Mouse (Mus musculus) thymus, postnatal 14 days (tissue): ENCODE data around the gene Cry2.
"Not testable (repeated sequence)": the region's sequence is repeated elsewhere in the genome, so short reads cannot be mapped to it uniquely, and the experiment has no call there.

ENCODE experiments used
- DNase-seq: peaks from one replicate; pipeline ENCODE4 v3.0.0; 2021

Gene Cry2

DNA sequence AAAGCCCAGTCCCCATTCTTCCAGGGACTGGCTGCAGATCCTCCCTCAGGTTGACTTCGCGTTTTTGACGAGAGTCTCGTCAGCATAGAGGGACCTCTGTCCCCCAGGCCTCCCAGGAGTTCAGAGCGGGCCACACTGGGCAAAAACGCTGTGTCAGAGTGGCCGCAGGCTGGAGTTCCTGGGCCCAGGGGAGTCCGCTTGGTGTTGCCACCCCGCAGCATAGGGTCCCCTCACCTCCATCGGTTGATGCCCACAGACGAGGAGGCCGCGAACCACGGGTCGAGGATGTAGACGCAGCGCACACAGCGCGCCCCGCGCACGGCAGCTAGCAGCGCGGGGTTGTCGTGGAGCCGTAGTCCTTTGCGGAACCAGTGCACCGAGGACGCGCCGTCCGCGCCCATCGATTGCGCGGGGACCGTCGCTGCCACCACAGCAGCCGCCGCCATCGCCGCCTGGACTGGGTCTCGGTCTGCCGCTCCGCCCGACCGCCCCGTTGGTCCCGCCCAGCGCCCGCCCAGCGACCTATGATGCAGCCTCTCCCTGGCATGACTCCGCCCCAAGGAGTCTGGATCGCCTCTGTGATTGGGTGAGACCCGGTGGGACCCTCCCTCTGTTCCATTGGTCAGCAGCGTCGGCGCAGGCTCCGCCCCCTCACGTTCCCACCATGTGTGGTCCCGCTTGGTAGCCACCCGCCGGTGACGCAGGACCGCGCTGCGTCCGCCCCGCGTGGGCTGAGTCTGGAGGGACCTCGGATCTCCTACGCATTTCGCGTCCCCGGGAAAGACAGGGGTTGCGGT lies at the start of gene Cry2:
TSS of gene Cry2 (minus strand) at position 466 of the 797 bp plus-strand sequence.
- DNase-seq, result peak; percentile 98

GRCm38 (mm10) chr2:92483505-92483904 lies 49.7 kb upstream of the Cry2 start:
- no peak for DNase-seq

DNA sequence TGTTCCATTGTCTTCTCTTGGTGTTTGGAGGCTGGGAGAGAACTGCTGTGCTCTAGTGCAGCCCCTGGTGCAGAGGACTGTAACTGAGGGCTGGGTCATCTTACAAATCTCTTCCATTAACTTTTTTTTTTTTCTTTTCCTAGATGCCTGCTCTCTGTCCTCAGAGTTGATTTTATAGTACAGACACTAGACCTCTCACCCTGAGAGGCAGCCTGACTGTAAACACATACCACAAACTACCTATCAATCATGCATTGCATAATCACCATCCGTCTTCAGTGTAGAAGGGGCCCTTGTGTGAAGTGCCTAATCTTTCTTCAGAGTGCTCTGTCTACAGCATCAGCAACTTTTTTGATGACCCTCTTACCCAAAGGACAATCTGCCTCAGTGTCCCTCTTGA lies 48.7 kb upstream of the Cry2 start:
- DNase-seq, result no peak

DNA sequence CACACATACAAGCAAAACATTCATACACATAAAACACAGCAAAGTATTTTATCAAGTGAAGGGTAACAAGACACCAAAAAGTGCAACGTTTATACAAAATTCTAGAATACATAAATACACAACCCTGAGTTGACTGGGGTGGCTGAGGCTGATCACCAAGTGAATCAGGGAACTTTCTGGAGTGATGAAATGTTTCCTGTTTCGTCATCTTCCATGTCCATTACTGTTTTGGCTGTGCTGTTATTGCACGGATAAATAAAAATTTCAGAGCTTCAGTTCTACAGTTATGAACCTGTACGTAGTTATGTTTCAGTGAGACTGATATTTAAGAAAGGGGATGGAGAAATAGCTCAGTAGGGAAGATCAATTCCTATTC lies 44.5 kb upstream of the Cry2 start:
- DNase-seq, result no peak

- no peak for DNase-seq
Measured at GRCm38 (mm10) chr2:92477672-92478312, 43.9 kb upstream of the Cry2 start.

GRCm38 (mm10) chr2:92476580-92476979 lies 42.7 kb upstream of the Cry2 start:
- not testable (repeated sequence) for DNase-seq

DNA sequence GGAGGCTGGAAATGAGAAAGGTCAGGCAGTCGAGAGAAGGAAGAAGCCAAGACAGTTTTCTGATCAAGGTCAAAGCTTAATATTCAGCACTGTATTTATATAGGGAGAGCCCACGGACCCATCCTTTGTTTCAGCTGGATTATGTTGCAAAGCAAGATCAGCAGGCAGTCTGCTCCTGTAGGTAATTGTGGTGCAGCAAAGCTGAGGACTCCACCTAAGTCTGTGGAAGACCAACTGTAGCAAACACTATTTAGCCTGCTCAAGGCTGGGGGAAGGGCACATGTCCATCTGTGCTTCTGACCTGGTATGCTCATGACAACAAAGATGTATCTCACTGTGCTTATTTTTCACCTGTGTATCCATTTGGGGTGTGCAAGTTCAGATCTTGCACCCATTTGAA lies 41.9 kb upstream of the Cry2 start:
- no peak for DNase-seq

DNA sequence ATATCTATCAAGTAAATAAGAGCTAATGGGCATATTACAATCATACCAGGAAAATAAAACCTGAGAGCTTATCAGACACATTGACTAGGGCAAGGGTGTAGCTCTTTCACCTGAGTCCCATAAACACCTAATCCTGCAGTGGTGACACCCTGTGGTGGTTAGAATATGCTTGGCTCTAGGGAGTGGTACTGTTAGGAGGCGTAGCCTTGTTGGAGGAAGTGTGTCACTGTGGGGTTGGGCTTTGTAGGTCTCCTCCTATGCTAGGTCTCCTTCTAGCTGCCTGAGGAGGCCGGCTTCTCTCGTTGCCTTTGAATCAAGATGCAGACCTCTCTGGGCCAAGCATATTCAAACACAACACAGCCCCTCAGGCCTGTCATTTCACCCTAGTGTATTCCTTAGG lies 41.1 kb upstream of the Cry2 start:
- no peak for DNase-seq

GRCm38 (mm10) chr2:92471886-92472670 lies 38.2 kb upstream of the Cry2 start:
- DNase-seq, result peak; percentile 64

GRCm38 (mm10) chr2:92464690-92465089 lies 30.8 kb upstream of the Cry2 start:
- peak; percentile 31 for DNase-seq

DNA sequence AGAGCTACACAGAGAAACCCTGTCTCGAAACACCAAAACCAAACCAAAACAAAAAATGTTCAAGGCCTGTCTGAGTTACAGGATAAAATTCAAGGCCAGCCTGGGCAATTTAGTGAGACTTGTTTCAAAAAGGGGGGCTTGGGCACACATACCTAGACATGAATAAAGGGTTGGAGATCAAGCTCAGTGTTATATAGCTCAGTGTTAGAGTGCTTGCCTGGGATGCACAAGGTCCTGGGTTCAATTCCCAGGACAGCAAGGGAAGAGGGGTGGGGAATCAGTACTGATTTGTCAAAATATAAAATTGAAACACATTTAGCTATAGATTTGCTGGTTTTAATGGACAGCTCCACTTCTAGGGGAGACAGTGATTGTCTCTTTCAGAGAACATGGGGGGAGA lies 27.4 kb upstream of the Cry2 start:
- DNase-seq, result no peak

GRCm38 (mm10) chr2:92459921-92460707 lies 26.3 kb upstream of the Cry2 start, which contains the start of gene Slc35c1:
Slc35c1 (minus strand) TSS chr2:92460538.
- peak; percentile 81 for DNase-seq

- DNase-seq, result peak; percentile 87
Measured at GRCm38 (mm10) chr2:92459141-92459920, 25.5 kb upstream of the Cry2 start.

DNA sequence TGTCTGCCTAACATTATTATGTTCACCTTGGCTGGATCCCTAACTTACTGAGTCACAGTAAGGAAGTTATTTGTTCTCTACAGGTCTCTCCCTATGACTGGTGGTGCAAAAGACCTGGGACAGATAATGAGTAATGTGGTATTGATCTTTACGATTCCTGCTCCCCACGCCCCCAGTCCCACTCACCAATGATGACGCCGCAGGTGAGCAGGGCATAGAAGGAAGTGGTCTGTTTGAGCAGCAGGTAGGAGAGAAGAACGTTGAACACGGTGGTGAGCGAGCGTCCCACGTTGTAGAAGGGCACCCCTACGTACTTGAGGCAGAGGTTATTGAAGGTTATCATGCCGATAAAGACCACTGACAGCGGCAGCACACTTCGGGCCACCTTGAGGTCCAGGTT lies 24.6 kb upstream of the Cry2 start:
- DNase-seq, result no peak

- peak; percentile 30 for DNase-seq
Measured at GRCm38 (mm10) chr2:92456970-92457530, 23.2 kb upstream of the Cry2 start.

DNA sequence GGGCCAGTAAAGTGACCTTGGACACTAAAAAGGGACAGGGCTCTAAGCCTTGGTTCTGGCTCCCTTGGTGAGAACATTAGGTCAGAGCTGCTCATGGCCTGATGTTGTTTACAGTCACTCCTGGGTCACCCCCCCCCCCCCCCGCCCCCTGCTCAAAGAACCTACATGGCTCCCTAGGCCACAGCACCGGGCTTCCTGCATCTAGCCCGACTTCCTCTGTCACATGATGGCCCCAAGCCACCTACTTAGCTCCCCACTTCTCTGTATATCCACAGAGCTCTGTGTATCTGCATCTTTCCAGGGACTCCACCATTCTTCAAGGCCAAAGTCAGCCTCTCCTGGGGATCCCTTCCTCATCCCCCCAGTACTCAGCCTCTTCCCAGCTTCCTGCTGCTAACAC lies 21.9 kb upstream of the Cry2 start:
- no peak for DNase-seq

GRCm38 (mm10) chr2:92454166-92454565 lies 20.3 kb upstream of the Cry2 start:
- no peak for DNase-seq

- no peak for DNase-seq
Measured at GRCm38 (mm10) chr2:92451126-92451525, 17.3 kb upstream of the Cry2 start.

DNA sequence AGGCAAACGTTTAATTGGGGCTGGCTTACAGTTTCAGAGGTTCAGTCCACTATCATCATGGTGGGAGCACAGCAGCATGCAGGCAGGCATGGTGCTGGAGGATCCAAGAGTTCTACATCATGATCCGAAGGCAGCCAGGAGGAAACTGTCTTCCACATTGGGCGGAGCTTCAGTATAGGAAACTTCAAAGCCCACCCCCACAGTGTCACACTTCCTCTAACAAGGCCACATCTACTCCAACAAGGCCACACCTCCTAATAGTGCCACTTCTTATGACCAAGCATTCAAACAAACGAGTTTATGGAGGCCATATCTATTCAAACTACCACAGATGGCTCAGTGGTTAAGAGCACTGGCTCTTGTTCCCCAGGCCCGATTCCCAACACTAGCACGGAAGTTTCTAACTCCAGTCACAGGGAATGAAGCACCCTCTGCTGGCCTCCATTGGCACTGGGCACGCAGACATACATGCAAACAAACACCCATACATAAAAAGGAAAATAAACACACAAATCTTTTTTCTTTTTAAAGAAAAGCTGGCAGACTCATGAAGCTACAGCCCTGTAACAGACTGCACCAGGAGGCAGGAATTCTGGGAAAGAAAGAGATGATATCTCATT lies 13.4 kb upstream of the Cry2 start:
- no peak for DNase-seq

DNA sequence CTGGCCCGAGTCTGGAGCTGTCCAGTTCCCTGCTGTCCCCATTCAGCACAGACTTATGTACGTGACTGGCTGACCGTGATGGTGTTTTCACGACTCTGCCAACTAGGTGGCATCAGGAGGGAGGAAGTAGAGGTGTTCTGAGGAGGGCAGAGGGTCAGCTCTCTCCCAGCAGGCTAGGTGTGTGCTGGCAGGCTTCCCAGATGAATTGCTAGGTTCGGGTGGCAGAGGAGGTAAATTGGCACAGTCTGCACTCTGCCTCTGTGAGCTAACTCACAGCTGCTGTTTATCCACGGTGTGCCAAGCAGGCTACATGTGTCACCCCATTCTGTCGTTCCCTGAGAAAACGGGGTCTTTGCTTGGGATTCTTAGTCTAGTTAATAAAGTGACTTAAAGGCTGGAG lies 12.8 kb upstream of the Cry2 start:
- no peak for DNase-seq

DNA sequence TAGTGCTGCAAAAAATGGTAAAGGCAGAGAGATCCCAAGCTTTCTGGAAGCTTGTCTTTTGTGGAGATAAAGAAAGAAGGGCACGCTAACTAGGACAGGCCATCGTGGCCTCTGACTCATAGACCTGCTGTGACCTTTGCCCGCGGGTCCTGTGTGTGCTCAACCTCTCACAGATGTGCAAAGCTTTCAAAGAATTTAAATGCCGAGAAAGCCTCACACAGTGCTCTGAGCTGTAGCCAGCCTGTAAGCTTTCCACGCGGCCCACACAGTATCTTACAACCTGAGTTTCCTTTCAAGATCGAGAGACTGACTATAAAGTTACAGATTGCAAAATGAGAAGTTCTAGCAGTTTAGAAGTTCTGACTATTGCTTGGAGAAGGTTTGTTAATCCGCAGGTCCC lies 12.0 kb upstream of the Cry2 start:
- DNase-seq, result no peak
